Mouse (Mus musculus): ENCODE measurements around the gene Plgrkt. TPM values are rescaled to one million over a fixed set of nuclear protein-coding genes. Genes with fewer than 3 reads are reported as not detected.

Plgrkt gene
- total and polyA plus RNA-seq, 3 experiments: 117 to 145 TPM; not detected in 1

DNA sequence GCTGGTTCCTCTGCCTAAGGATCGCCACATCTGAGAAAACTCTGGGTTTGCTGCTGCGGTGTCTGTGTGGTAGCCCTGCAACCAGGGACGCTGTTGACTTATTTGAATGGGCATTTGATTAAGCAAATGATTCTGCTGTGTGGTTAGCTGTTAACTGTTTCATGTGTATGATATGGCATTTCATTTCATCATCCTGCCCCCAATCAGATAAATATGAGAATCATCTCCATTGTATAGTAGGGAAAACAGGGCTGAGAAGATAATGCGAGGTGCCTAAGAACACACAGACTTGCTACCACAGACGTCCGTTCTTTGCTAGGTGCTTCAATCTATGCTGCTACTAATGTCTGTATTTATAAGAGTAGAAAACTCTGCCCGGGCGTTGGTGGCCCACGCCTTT, 17.2 kb upstream of the Plgrkt start:
- no peaks in the 10 kb centered on the region for H3K27me3 ChIP-seq (ENCODE audit: control insufficient read depth in 1 of 2, insufficient read depth in 2 of 2, low read length in 2 of 2)
- peak overlapping the region; percentile 54 for H3K27ac ChIP-seq (ENCODE audit: control insufficient read depth, low read depth, low read length)
- H3K36me3 ChIP-seq (ENCODE audit: control insufficient read depth in 1 of 2, insufficient read depth in 2 of 2, low read length in 2 of 2): peaks cover 4 to 22% of the 10 kb centered on the region in 2 experiments; a peak in 3 of 4 replicates
- no peaks in the 10 kb centered on the region for H3K79me2 ChIP-seq (ENCODE audit: control insufficient read depth, insufficient read depth, low read length, poor library complexity)
- peak overlapping the region; percentile 23; the same call in 1 of the 2 replicates for H3K9ac ChIP-seq (ENCODE audit: control insufficient read depth, low read depth, low read length, poor library complexity, severe bottlenecking)
- peaks cover 17 to 23% of the 10 kb centered on the region in 2 experiments for H3K4me1 ChIP-seq (ENCODE audit: control insufficient read depth in 1 of 2, insufficient read depth in 2 of 2, low read length in 2 of 2)
- peak overlapping the region in 1 of 2 experiments; percentile 14; a peak in 1 of 4 replicates for H3K4me3 ChIP-seq (ENCODE audit: control insufficient read depth in 1 of 2, insufficient read depth in 1 of 2, low read depth in 2 of 2, low read length in 2 of 2)
- peak; percentile 58 for DNase-seq (ENCODE audit: low read depth, low spot score)
- no peaks in the 10 kb centered on the region for H3K9me3 ChIP-seq (replicated peaks; ENCODE audit: insufficient read depth, low read length)
- 0 out of 2 replicates have a peak, but pooled peaks have one; percentile 7 for TF ChIP-seq ELF1 (IDR thresholded peaks at IDR 0.05; ENCODE audit: low read depth, low read length)
- TF ChIP-seq ZMIZ1 (IDR thresholded peaks at IDR 0.05; ENCODE audit: low read depth, low read length): no peak
- TF ChIP-seq BHLHE40 (IDR thresholded peaks at IDR 0.05; ENCODE audit: borderline replicate concordance, low read depth, low read length): no peak
- peak; percentile 77; the same call in 1 of the 2 replicates for TF ChIP-seq MXI1 (IDR thresholded peaks at IDR 0.05; ENCODE audit: low read depth, low read length)
- TF ChIP-seq ZNF384 (IDR thresholded peaks at IDR 0.05; ENCODE audit: low read depth, low read length): no peak
- no peak for TF ChIP-seq NELFE (IDR thresholded peaks at IDR 0.05; ENCODE audit: low read depth, low read length)
- no peak for TF ChIP-seq CHD2 (IDR thresholded peaks at IDR 0.05; ENCODE audit: low read length)
- peak; percentile 57; the same call in 1 of the 2 replicates for TF ChIP-seq POLR2AphosphoS2 (IDR thresholded peaks at IDR 0.05; ENCODE audit: low read length)
- TF ChIP-seq RAD21 (IDR thresholded peaks at IDR 0.05; ENCODE audit: low read depth, low read length): no peak
- no peak for TF ChIP-seq JUND (IDR thresholded peaks at IDR 0.05; ENCODE audit: low read depth, low read length)
- TF ChIP-seq EP300 (IDR thresholded peaks at IDR 0.05; ENCODE audit: low read depth in 1 of 2, low read length in 2 of 2): peak; percentile 71 to 93
- TF ChIP-seq MAZ (IDR thresholded peaks at IDR 0.05; ENCODE audit: low read depth, low read length): no peak
- no peak for TF ChIP-seq POLR2A (IDR thresholded peaks at IDR 0.05; ENCODE audit: control insufficient read depth in 1 of 2, insufficient read depth in 1 of 2, low read depth in 1 of 2, low read length in 2 of 2, poor library complexity in 1 of 2)
- TF ChIP-seq MAX (IDR thresholded peaks at IDR 0.05; ENCODE audit: low read length): no peak
- TF ChIP-seq GATA1 (IDR thresholded peaks at IDR 0.05; ENCODE audit: low read depth, low read length): peak; percentile 65
- no peak for TF ChIP-seq NRF1 (IDR thresholded peaks at IDR 0.05; ENCODE audit: insufficient read depth, low read depth, low read length, poor library complexity, severe bottlenecking)
- no peak for TF ChIP-seq TAL1 (IDR thresholded peaks at IDR 0.05; ENCODE audit: low read length)
- TF ChIP-seq MEF2A (IDR thresholded peaks at IDR 0.05; ENCODE audit: extremely low read depth, insufficient replicate concordance, low read depth, low read length, poor library complexity, severe bottlenecking): peak; percentile 68; the same call in 1 of the 2 replicates
- TF ChIP-seq USF2 (IDR thresholded peaks at IDR 0.05; ENCODE audit: borderline replicate concordance in 1 of 2, insufficient read depth in 1 of 2, low read depth in 1 of 2, low read length in 2 of 2): no peak
- TF ChIP-seq ZC3H11A (IDR thresholded peaks at IDR 0.05; ENCODE audit: low read depth, low read length): no peak; the same call in 1 of the 2 replicates
- no peak; the same call in 1 of the 2 replicates for TF ChIP-seq KAT2A (conservative IDR thresholded peaks at IDR 0.05; ENCODE audit: low read depth, low read length)
- no peak for TF ChIP-seq MYB (IDR thresholded peaks at IDR 0.05; ENCODE audit: low read depth, low read length)
- 0 out of 2 replicates have a peak, but pooled peaks have one; percentile 16 for TF ChIP-seq SMC3 (IDR thresholded peaks at IDR 0.05; ENCODE audit: low read depth, low read length)
- TF ChIP-seq TBP (IDR thresholded peaks at IDR 0.05; ENCODE audit: low read depth, low read length): no peak
- no peak for TF ChIP-seq POLR2AphosphoS5 (IDR thresholded peaks at IDR 0.05; ENCODE audit: borderline replicate concordance, low read depth, low read length)
- TF ChIP-seq UBTF (IDR thresholded peaks at IDR 0.05; ENCODE audit: borderline replicate concordance, insufficient read depth, low read depth, low read length): no peak
- TF ChIP-seq CHD1 (IDR thresholded peaks at IDR 0.05; ENCODE audit: low read depth, low read length): no peak
- no peak for TF ChIP-seq E2F4 (IDR thresholded peaks at IDR 0.05; ENCODE audit: borderline replicate concordance, low read depth, low read length)
- TF ChIP-seq ETS1 (IDR thresholded peaks at IDR 0.05; ENCODE audit: low read depth, low read length): peak; percentile 92
- TF ChIP-seq MYC (IDR thresholded peaks at IDR 0.05; ENCODE audit: low read depth, low read length): no peak
- no peak for TF ChIP-seq USF1 (IDR thresholded peaks at IDR 0.05; ENCODE audit: low read depth, low read length)
- peak; percentile 77; the same call in 1 of the 2 replicates for TF ChIP-seq RCOR1 (IDR thresholded peaks at IDR 0.05; ENCODE audit: low read depth, low read length)
- TF ChIP-seq MAFK (IDR thresholded peaks at IDR 0.05; ENCODE audit: borderline replicate concordance, low read depth, low read length): peak; percentile 72; the same call in 1 of the 2 replicates
- TF ChIP-seq ZKSCAN1 (IDR thresholded peaks at IDR 0.05; ENCODE audit: low read depth, low read length): no peak
- TF ChIP-seq CTCF (IDR thresholded peaks at IDR 0.05 in 2 of 3, conservative IDR thresholded peaks at IDR 0.05 in 1 of 3; ENCODE audit: control insufficient read depth in 1 of 3, insufficient read depth in 1 of 3, low read depth in 2 of 3, low read length in 3 of 3, poor library complexity in 1 of 3, severe bottlenecking in 1 of 3): no peak
- TF ChIP-seq GABPA (IDR thresholded peaks at IDR 0.05; ENCODE audit: low read depth, low read length): no peak
- peak; percentile 79 for TF ChIP-seq SIN3A (IDR thresholded peaks at IDR 0.05; ENCODE audit: low read length)
